Mouse (Mus musculus) liver, embryonic 12.5 days (tissue): Measurements from ENCODE around the gene Nemf. TPM values are rescaled to one million over a fixed set of nuclear protein-coding genes. Genes with fewer than 3 reads are reported as not detected.
"Not testable (repeated sequence)": the region's sequence is repeated elsewhere in the genome, so short reads cannot be mapped to it uniquely, and the experiment has no call there.

Experiments
- ATAC-seq: fragments of 200-750 bp; cut with Nextera tagmentation; 2 replicates; pipeline ENCODE4 v1.8.0; 2017; ENCODE audit warnings: moderate number of reproducible peaks, mild to moderate bottlenecking, moderate library complexity
- H3K27ac ChIP-seq: fragments of 300-500 bp; sonication (generic); 2 replicates; pipeline ENCODE4 v1.5.1; 2016; ENCODE audit warnings: mild to moderate bottlenecking
- H3K27me3 ChIP-seq: fragments of 300-500 bp; sonication (generic); replicated peaks from 2 replicates; pipeline ENCODE4 v1.6.1; 2016; ENCODE audit warnings: mild to moderate bottlenecking, moderate library complexity
- H3K36me3 ChIP-seq: fragments of 300-500 bp; sonication (generic); 2 replicates; pipeline ENCODE4 v1.6.1; 2016; ENCODE audit warnings: mild to moderate bottlenecking, moderate library complexity
- H3K4me1 ChIP-seq: fragments of 300-500 bp; sonication (generic); 2 replicates; pipeline ENCODE4 v1.6.1; 2016
- H3K4me2 ChIP-seq: fragments of 300-500 bp; sonication (generic); 2 replicates; pipeline ENCODE4 v1.6.1; 2016; ENCODE audit warnings: mild to moderate bottlenecking, moderate library complexity
- H3K4me3 ChIP-seq: fragments of 300-500 bp; sonication (generic); 2 replicates; pipeline ENCODE4 v1.5.1; 2016; ENCODE audit warnings: mild to moderate bottlenecking, moderate library complexity
- H3K9ac ChIP-seq: fragments of 300-500 bp; sonication (generic); 2 replicates; pipeline ENCODE4 v1.6.1; 2016; ENCODE audit warnings: mild to moderate bottlenecking, moderate library complexity
- H3K9me3 ChIP-seq: fragments of 300-500 bp; sonication (generic); replicated peaks from 2 replicates; pipeline ENCODE4 v1.6.1; 2016; ENCODE audit warnings: mild to moderate bottlenecking, moderate library complexity
- WGBS: fragments of 180-500 bp; shearing (Covaris S2); methylation state at CpG from one replicate; pipeline ENCODE4 v1.1.7; 2016; ENCODE audit not compliant: insufficient replicate concordance; 5-methylcytosine and 5-hydroxymethylcytosine counted together
- polyA plus RNA-seq: library from polyadenylated mRNA; unstranded; fragments of >200 nt; fragmentation: Nextera tagmentation; extraction: Ambion mirVana; gene quantifications from 2 replicates; pipeline ENCODE4 v1.2.1, GENCODE M21; 2016

Gene Nemf
- polyA plus RNA-seq, 1 experiment from 2014 or later, result 56.5 TPM

DNA sequence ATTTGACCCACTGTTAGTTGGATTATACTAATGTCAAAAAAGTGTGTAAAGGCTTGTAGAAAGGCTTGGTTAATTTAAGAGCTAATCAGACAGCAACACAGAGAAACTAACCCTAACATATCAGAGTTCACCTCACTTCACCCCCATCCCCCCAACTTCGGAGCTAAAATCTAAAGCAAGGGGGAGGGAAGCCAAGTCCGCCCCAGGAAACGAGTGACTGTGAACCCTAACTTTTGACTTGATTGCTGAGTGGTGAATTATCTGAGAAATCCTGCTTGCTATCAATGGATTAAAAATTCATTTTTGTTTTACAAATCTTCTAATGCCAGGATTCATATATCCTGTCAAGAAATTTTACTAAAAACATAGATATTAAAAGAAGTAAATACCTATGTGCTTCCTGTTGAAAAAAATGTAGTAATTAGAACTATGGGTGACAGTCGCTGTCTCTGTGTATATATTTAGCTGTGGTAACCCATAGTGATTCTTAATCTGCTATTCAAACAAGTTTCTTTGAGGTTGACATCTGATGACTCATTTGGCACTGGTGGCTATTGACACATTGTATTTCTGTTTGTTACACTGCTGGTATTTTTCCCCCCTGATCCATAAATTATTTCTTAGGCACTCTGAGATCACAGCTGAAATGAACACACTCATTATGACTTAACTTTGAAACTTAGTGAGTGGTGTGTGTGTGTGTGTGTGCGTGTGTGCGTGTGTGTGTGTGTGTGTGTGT, 28.7 kb upstream of the Nemf start:
- Histone ChIP-seq H3K9ac (no peak overlapping the region), H3K27me3 (no peaks in the 10 kb centered on the region), H3K36me3 (no peaks in the 10 kb centered on the region), H3K4me2 (no peak overlapping the region), H3K4me1 (peaks cover 25% of the 10 kb centered on the region), H3K4me3 (no peak overlapping the region), H3K27ac (no peak overlapping the region), H3K9me3 (no peaks in the 10 kb centered on the region)
- 57% methylated on average over 6 of the region's 6 CpGs for WGBS
- ATAC-seq, result no peak

DNA sequence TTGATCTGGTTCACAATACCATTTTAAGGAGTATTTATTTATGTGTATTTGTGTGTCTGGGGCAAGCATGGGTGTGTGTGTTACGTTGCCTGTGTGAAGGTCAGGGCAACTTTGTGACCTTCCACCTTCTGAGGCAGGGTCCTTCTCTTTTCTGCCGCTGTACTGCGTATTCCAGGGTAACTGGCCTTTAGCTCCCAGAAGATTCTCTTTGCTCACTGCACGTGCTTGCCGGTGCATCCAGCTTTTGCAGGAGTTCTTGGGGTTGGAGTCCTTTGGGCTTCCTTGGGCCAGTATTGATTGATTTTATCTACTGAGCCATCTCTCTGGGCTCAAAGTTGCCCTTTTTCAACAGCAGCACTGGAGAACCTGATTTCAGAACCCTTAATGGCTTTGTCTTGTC, 27.6 kb upstream of the Nemf start:
- H3K9ac ChIP-seq, result no peak overlapping the region
- H3K4me2 ChIP-seq, result no peak overlapping the region
- no peak for ATAC-seq
- no peaks in the 10 kb centered on the region for H3K9me3 ChIP-seq
- H3K36me3 ChIP-seq, result peaks cover 4% of the 10 kb centered on the region; the same call in 1 of the 2 replicates
- no peaks in the 10 kb centered on the region for H3K27me3 ChIP-seq
- H3K4me1 ChIP-seq, result peaks cover 21% of the 10 kb centered on the region
- 76% methylated on average over 5 of the region's 5 CpGs for WGBS
- no peak overlapping the region for H3K4me3 ChIP-seq
- H3K27ac ChIP-seq, result no peak overlapping the region

DNA sequence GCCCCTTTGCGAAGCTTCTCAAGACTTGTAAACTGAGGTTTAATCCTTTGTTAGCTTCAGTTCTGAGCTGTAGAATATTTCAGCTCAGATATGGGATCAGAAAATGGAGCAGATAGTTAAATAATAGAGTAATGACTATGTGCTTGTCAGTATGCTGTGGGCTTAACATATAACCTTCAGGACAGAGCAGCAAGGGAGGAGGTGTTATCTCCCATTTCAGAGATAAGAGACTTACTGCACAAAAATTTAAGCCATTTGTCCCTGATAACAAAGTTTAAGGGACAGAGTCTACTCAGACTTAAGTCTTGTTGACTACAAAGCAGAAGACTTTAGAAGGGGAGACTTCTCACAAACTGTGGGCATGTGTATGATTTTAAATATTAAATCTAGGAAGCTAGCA, 25.9 kb upstream of the Nemf start:
- Histone ChIP-seq H3K27ac (no peak overlapping the region; the same call in 1 of the 2 replicates), H3K4me3 (no peak overlapping the region), H3K27me3 (no peaks in the 10 kb centered on the region), H3K36me3 (peaks cover 20% of the 10 kb centered on the region), H3K9me3 (no peaks in the 10 kb centered on the region), H3K4me2 (no peak overlapping the region), H3K4me1 (peaks cover 25% of the 10 kb centered on the region), H3K9ac (0 out of 2 replicates have a peak overlapping the region, but pooled peaks have one; percentile 2)
- WGBS, result 71% methylated on average over 1 of the region's 1 CpGs
- ATAC-seq, result peak; percentile 47; the same call in 1 of the 2 replicates

DNA sequence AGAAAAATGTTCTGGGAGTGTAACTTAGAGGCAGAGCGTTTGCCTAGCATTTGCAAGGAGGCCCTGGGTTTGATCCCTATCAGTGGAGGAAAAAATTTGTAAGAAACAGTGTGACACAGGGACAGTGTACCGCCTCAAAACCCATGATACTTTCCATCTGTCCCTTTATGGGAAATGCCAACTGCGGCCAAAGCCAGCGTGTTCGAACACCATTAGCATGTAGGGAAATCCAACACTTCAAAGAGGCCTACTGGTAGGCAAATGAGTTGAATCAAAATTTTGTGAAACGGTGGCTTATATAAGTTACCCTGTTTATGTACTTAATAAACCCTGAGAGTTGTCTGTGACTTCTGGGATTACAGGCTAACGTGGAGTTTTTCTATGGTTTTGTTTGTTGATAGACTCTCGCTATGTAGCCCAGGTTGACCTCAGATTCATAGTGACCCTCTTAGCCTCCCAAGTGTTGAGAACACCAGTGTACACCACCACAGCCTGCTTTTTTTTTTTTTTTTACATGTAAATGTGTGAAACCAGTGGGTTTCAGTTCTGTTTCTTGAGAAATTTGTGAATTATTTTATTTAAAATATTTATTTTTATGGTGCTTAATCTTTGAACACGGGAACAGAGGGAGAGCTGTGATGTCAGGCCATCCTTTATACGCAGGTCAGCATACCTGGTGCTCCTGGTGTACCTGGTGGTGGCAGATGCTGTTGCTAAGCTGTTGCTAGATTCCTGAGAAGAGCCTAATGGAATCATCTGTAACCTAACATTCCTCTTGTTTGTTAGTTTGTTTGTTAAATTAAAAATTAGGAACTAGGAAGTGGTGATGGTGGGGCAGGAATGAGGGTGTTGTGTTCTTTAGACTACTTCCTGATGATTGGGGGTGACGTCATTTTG, 21.8 kb upstream of the Nemf start:
- WGBS, result 82% methylated on average over 11 of the region's 11 CpGs
- Histone ChIP-seq H3K9ac (no peak overlapping the region), H3K27ac (no peak overlapping the region), H3K9me3 (no peaks in the 10 kb centered on the region), H3K4me2 (no peak overlapping the region), H3K4me3 (no peak overlapping the region), H3K27me3 (no peaks in the 10 kb centered on the region), H3K36me3 (peaks cover 44% of the 10 kb centered on the region), H3K4me1 (peaks cover 49% of the 10 kb centered on the region)
- ATAC-seq, result no peak

DNA sequence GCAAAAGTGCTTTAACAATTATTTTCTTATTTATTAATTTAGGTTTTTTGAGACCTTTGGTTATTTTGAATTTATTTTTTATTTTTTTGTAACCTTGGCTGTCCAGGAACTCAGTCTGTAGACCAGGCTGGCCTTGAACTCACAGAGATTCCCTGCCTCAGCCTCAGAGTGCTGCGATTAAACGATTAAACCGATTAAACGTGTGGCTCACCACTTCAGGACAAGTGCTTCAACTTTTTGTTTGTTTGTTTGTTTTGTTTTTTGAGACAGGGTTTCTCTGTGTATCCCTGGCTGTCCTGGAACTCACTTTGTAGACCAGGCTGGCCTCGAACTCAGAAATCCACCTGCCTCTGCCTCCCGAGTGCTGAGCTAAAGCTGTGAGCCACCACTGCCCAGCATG, 20.7 kb upstream of the Nemf start:
- not testable (repeated sequence) for H3K27ac ChIP-seq, H3K9ac ChIP-seq, ATAC-seq, H3K9me3 ChIP-seq, H3K4me2 ChIP-seq, H3K27me3 ChIP-seq, H3K4me3 ChIP-seq
- peaks cover 56% of the 10 kb centered on the region for H3K36me3 ChIP-seq
- 83% methylated on average over 6 of the region's 6 CpGs for WGBS
- peaks cover 43% of the 10 kb centered on the region for H3K4me1 ChIP-seq

DNA sequence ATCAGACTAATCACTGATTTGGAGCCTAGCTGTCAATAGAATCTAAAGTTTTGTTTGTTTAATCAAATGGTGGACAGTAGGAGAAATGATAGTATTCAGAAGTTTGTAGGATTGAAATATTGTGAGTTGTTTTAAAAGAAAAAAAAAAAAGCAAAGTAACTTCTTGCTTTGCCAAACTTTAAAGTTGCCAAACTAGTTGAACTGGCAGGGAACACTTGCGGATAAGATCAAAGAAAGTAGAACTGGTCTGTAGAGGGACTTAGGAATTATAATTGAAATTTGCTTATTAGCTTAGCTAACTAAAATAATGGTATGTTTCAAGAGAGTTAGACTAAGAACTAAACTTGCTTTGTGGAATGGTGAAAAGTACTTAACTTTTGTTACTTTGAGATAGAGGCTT, 20.2 kb upstream of the Nemf start:
- Histone ChIP-seq H3K4me3 (no peak overlapping the region), H3K4me2 (no peak overlapping the region), H3K27ac (no peak overlapping the region), H3K27me3 (no peaks in the 10 kb centered on the region), H3K36me3 (peaks cover 56% of the 10 kb centered on the region), H3K4me1 (peaks cover 38% of the 10 kb centered on the region), H3K9me3 (no peaks in the 10 kb centered on the region), H3K9ac (no peak overlapping the region)
- 96% methylated on average over 1 of the region's 1 CpGs for WGBS
- no peak for ATAC-seq

DNA sequence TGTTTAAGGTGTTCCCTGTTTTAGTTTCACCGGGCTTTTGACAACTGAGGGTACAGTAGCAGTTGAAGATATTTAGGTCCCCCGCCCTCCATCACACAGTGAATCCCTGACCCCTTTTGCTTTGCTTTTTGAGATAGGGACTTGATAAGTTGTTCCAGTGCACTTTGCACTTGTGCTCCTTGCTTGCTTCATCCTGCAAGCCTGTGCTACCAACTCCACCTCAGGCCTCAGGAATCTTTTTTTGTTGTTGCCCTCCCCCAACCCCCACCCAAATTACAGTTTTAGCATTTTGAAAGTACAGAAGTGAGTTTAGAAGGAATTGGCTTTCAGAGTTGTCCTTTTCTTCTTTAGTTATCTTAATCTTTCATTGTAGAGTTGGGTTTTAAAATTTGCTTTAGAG, 19.2 kb upstream of the Nemf start:
- H3K27ac ChIP-seq, result no peak overlapping the region

DNA sequence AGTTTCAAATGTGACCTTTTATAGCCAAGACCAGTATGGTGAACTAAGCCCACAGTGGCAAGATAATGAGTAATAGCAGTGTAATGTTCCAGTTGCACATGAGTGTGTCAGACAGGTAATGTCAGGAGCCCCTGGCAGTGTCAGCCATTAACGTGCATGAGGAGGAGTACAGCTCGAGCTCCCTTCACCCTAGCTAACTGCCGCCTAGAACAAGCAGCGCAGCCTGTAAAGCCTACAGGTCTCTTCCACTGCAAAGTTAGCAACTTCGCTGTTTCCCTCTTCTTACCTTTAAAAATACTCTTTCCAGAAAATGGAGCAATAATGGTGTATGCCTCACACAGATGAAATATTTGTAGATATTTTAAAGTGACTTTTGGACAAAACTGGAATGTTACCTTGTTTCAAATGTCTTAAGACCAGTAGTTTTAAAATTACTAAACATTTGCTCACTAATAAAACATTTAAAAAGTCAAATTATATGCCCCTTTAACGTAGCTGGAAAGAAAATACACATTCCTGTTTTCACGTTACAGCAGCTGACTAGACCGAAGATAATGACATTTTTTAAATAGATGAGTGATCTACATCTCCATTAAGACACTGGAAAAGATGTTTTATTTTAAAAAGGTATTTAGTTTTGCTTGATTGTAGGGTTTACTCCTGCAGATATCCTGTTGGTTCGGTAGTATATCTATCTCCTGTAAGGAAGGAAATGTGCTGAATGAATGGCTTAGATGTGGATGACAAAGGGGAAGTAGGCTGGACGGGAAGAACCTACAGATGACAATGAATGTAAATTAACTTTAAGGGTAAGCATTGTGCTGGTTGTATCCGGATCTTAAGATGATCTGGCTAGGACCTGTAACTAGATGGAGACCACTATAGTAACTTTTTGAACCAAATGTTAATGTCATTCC, 17.1 kb upstream of the Nemf start:
- Histone ChIP-seq H3K4me1 (peaks cover 41% of the 10 kb centered on the region), H3K9me3 (no peaks in the 10 kb centered on the region), H3K9ac (peak overlapping the region; percentile 100), H3K27me3 (no peaks in the 10 kb centered on the region), H3K4me3 (peak overlapping the region; percentile 99), H3K27ac (no peak overlapping the region), H3K4me2 (peak overlapping the region; percentile 92), H3K36me3 (peaks cover 49% of the 10 kb centered on the region)
- 16% methylated on average over 11 of the region's 11 CpGs for WGBS
- ATAC-seq, result no peak

More for the DNA sequence above, 19.2 kb upstream of the Nemf start:
- H3K9me3 ChIP-seq, result no peaks in the 10 kb centered on the region
- H3K9ac ChIP-seq, result peak overlapping the region; percentile 41; the same call in 1 of the 2 replicates
- no peaks in the 10 kb centered on the region for H3K27me3 ChIP-seq
- WGBS, result 37% methylated on average over 2 of the region's 2 CpGs
- H3K4me1 ChIP-seq, result peaks cover 34% of the 10 kb centered on the region
- ATAC-seq, result no peak
- peak overlapping the region; percentile 16; the same call in 1 of the 2 replicates for H3K4me3 ChIP-seq
- H3K4me2 ChIP-seq, result peak overlapping the region; percentile 44
- peaks cover 56% of the 10 kb centered on the region for H3K36me3 ChIP-seq

DNA sequence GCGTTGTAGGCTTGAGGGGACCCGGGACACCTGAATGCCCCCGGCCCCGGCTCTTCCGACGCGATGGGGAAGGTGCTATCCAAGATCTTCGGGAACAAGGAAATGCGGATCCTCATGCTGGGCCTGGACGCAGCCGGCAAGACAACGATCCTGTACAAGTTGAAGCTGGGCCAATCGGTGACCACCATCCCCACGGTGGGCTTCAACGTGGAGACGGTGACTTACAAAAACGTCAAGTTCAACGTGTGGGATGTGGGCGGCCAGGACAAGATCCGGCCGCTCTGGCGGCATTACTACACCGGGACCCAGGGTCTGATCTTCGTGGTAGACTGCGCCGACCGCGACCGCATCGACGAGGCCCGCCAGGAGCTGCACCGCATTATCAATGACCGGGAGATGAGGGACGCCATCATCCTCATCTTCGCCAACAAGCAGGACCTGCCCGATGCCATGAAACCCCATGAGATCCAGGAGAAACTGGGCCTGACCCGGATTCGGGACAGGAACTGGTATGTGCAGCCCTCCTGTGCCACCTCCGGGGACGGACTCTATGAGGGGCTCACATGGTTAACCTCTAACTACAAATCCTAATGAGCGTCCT, 15.9 kb upstream of the Nemf start:
- H3K36me3 ChIP-seq, result peaks cover 36% of the 10 kb centered on the region
- under 1% methylated on average over 42 of the region's 42 CpGs for WGBS
- H3K27me3 ChIP-seq, result no peaks in the 10 kb centered on the region
- H3K4me2 ChIP-seq, result peak overlapping the region; percentile 92
- no peaks in the 10 kb centered on the region for H3K9me3 ChIP-seq
- peak; percentile 25 for ATAC-seq
- H3K27ac ChIP-seq, result peak overlapping the region; percentile 99
- H3K4me1 ChIP-seq, result peaks cover 33% of the 10 kb centered on the region
- H3K4me3 ChIP-seq, result peak overlapping the region; percentile 99
- H3K9ac ChIP-seq, result peak overlapping the region; percentile 100

DNA sequence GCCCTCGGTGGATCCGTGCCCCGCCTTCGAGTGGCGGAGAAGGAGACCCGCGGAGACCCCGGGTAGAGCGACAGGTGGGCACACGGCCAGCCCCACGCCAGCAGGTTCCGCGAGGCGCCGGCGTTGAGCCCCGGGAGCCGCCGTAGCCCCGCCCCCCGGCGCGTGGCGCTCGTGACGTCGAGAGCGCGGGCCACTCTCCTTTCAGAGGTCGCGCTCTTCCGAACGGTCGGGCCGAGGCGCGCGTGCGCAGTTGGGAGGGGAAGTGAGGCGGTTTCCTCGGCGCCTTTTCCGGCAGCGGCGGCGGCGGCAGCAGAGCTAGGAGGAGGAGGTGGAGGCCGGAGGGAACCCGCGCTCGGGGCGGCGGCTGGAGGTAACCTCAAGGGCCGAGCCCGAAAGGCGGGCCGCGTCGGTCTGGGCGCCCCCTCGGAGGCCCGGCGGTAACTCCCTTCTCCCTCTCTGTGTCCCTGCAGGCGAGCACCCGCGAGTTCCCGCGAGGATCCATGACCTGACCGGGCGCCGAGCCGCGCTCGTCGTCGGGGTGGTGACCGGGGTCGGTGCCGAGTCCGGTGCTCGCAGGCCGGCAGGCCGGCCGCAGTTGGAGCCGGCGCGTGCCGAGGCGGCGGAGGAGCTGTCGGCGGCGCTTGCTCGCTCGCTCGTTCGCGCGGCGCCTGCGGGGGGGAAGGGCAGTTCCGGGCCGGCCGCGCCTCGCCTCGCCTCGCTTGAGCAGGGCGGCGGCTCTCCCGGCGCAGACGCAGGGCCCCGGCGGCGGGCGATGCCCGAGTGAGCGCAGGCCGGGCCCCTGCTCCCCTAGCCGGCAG, 15.1 kb upstream of the Nemf start, which contains the start of the genes Arf6 and Gm9887:
Arf6 (plus strand) TSS at position 297 of the 818 bp plus-strand sequence.
Gm9887 (minus strand) TSS at position 605 of the 818 bp plus-strand sequence.
- H3K27ac ChIP-seq, result peak within 1 kb of the TSS; percentile 99
- under 1% methylated on average over 119 of the region's 121 CpGs for WGBS
- peak within 1 kb of the TSS; percentile 92 for H3K4me2 ChIP-seq
- ATAC-seq, result peak; percentile 85
- peaks cover 33% of the 10 kb centered on the region for H3K36me3 ChIP-seq
- H3K27me3 ChIP-seq, result no peaks in the 10 kb centered on the region
- peaks cover 30% of the 10 kb centered on the region for H3K4me1 ChIP-seq
- H3K9ac ChIP-seq, result peak within 1 kb of the TSS; percentile 100
- H3K4me3 ChIP-seq, result peak within 1 kb of the TSS; percentile 99
- H3K9me3 ChIP-seq, result no peaks in the 10 kb centered on the region
